Mouse (Mus musculus) lung, postnatal 0 days (tissue): ENCODE results near the gene Slc17a8.

Source experiments
- CTCF ChIP-seq: IDR thresholded peaks from 2 replicates; pipeline ENCODE4 v1.5.1; 2016; ENCODE audit warnings: antibody characterized with exemption, mild to moderate bottlenecking
- EP300 ChIP-seq: IDR thresholded peaks from 2 replicates; pipeline ENCODE4 v1.6.1; 2016; ENCODE audit warnings: antibody characterized with exemption, mild to moderate bottlenecking, control low read depth

DNA sequence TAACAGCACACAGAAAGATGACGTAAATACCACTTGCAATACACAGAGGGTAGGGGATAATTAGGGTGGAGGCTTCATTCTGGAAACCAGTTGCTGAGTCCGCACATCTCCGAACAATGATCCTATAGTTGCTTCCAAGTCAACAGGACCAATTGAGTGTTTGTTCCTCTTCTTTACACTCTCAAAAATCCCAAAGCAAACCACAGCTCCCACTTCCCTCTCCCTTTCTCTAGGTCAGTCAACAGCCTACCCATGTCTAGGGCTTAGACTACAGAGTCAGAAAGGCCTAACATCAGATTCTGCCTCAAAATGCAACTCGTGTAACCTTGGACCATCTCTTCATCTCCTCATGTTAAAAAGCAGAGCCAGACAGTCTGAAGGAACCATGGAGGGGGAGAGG is 36.3 kb downstream of the Slc17a8 start:
- TF ChIP-seq CTCF (no peak), EP300 (no peak)
